Mouse (Mus musculus) c-Kit-positive CD71-negative TER-119-negative erythroid progenitor cells, embryonic 14.5 days (primary cell): Measurements from ENCODE around the gene Vps54.
"Not testable (repeated sequence)": the region's sequence is repeated elsewhere in the genome, so short reads cannot be mapped to it uniquely, and the experiment has no call there.

Experiments used
- DNase-seq: peaks from one replicate; pipeline ENCODE4 v3.0.0-alpha.2; 2013; ENCODE audit warnings: low read depth

Vps54 gene

GRCm38 (mm10) chr11:21241351-21241750, 2.3 kb downstream of the Vps54 start:
- no peak for DNase-seq

GRCm38 (mm10) chr11:21247203-21247865, 8.3 kb downstream of the Vps54 start:
- no peak for DNase-seq

GRCm38 (mm10) chr11:21247940-21248339, 8.9 kb downstream of the Vps54 start:
- no peak for DNase-seq

- no peak for DNase-seq
These were observed 11.3 kb downstream of the Vps54 start for GRCm38 (mm10) chr11:21250366-21250765.

- not testable (repeated sequence) for DNase-seq
These were observed 19.5 kb downstream of the Vps54 start for GRCm38 (mm10) chr11:21258611-21259010.

- no peak for DNase-seq
These were observed 26.3 kb downstream of the Vps54 start for GRCm38 (mm10) chr11:21265423-21265822.

GRCm38 (mm10) chr11:21276151-21276550, 37.1 kb downstream of the Vps54 start:
- no peak for DNase-seq

GRCm38 (mm10) chr11:21286391-21286790, 47.3 kb downstream of the Vps54 start:
- no peak for DNase-seq

- DNase-seq: not testable (repeated sequence)
These were observed 49.1 kb downstream of the Vps54 start for GRCm38 (mm10) chr11:21288153-21288552.

GRCm38 (mm10) chr11:21295486-21295885, 56.4 kb downstream of the Vps54 start:
- no peak for DNase-seq

GRCm38 (mm10) chr11:21303619-21304018, 64.5 kb downstream of the Vps54 start:
- DNase-seq: no peak

- DNase-seq: no peak
These were observed 68.1 kb downstream of the Vps54 start for GRCm38 (mm10) chr11:21307078-21307668.

GRCm38 (mm10) chr11:21308119-21308518, 69.0 kb downstream of the Vps54 start:
- DNase-seq: no peak

GRCm38 (mm10) chr11:21309516-21309915, 70.4 kb downstream of the Vps54 start:
- DNase-seq: no peak

GRCm38 (mm10) chr11:21313922-21314657, 75.0 kb downstream of the Vps54 start:
- no peak for DNase-seq

- no peak for DNase-seq
These were observed 82.5 kb downstream of the Vps54 start for GRCm38 (mm10) chr11:21321577-21321976.

- no peak for DNase-seq
These were observed 83.3 kb downstream of the Vps54 start for GRCm38 (mm10) chr11:21322349-21322748.

GRCm38 (mm10) chr11:21325781-21326180, 86.7 kb downstream of the Vps54 start:
- no peak for DNase-seq

- no peak for DNase-seq
These were observed 87.7 kb downstream of the Vps54 start for GRCm38 (mm10) chr11:21326770-21327169.

GRCm38 (mm10) chr11:21327486-21327885, 88.4 kb downstream of the Vps54 start:
- no peak for DNase-seq

GRCm38 (mm10) chr11:21328141-21328540, 89.1 kb downstream of the Vps54 start:
- DNase-seq: no peak

GRCm38 (mm10) chr11:21332639-21333295, 93.7 kb downstream of the Vps54 start:
- DNase-seq: no peak

GRCm38 (mm10) chr11:21337855-21338254, 98.8 kb downstream of the Vps54 start:
- no peak for DNase-seq
